Mouse (Mus musculus): ENCODE results near the gene Ass1.

GRCm38 (mm10) chr2:31420914-31421313, 49.1 kb upstream of the Ass1 start:
- TF ChIP-seq CTCF (IDR thresholded peaks at IDR 0.05; ENCODE audit: low read depth, low read length): no peak
- TF ChIP-seq POLR2AphosphoS5 (IDR thresholded peaks at IDR 0.05; ENCODE audit: insufficient replicate concordance, low read depth, low read length): no peak
